Mouse (Mus musculus): ENCODE data around the gene Arhgdib. TPM values are rescaled to one million over a fixed set of nuclear protein-coding genes. Genes with fewer than 3 reads are reported as not detected.
A peak's percentile ranks its signal among the peaks of the same experiment; 100 is the strongest.
"Not testable (repeated sequence)": the region's sequence is repeated elsewhere in the genome, so short reads cannot be mapped to it uniquely, and the experiment has no call there.

Gene Arhgdib
- total RNA-seq (2018; cell fraction: chromatin; rRNA removed) = 100 to 1,000 TPM in 3 of 26 experiments, 10 to 100 TPM in 23; 11.6 to 145 (median 52.8) TPM
- 1,000 to 10,000 TPM in 1 of 26 experiments, 100 to 1,000 TPM in 25; 383 to 1,003 (median 671) TPM for total RNA-seq (2018; cell fraction: cytosol; rRNA removed)
- 100 to 1,000 TPM in 17 of 26 experiments, 10 to 100 TPM in 9; 39.0 to 310 (median 125) TPM for total RNA-seq (2018; cell fraction: nucleus; rRNA removed)
- polyA plus RNA-seq (2018) = 620 to 1,090 TPM (median 743 TPM) in 3 replicates

- WGBS (ENCODE audit: missing documents) = 1% methylated on average over 12 of the region's 12 CpGs
- Histone ChIP-seq H3K27ac (peak within 1 kb of the TSS; percentile 95), H3K36me3 (ENCODE audit: inconsistent target) (no peaks in the 10 kb centered on the region), H3K4me3 (ENCODE audit: inconsistent target) (peak within 1 kb of the TSS; percentile 75), H3K79me2 (ENCODE audit: inconsistent target) (peaks cover 50% of the 10 kb centered on the region)
Measured at GRCm38 (mm10) chr6:136941051-136942021, at the start of gene Arhgdib. TSS of gene Arhgdib (minus strand) at chr6:136941899.

DNA sequence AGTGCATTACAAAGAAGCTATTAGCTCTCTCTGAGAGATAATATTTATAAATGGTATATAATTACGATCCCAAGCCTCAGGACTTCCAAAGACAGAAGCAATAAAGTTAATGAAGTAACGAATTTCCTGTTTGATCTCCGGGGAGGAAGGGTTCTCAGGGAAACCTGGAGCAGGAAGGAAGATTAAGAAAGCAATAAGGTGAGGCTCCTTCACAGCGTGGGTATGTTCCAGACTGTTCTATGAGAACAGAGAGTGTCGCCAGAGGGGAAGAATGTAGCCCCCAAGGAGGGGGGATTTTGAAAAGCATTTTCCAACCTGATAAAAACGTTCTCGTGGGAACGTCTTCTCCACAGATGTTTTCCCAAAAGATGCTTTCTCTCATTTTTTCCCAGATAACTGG is 48.9 kb upstream of the Arhgdib start:
- H3K27ac ChIP-seq = no peak overlapping the region
- H3K36me3 ChIP-seq (ENCODE audit: inconsistent target) = no peaks in the 10 kb centered on the region
- H3K4me3 ChIP-seq (ENCODE audit: inconsistent target) = no peak overlapping the region
- 80% methylated on average over 8 of the region's 8 CpGs for WGBS (ENCODE audit: missing documents)
- H3K79me2 ChIP-seq (ENCODE audit: inconsistent target) = no peaks in the 10 kb centered on the region

DNA sequence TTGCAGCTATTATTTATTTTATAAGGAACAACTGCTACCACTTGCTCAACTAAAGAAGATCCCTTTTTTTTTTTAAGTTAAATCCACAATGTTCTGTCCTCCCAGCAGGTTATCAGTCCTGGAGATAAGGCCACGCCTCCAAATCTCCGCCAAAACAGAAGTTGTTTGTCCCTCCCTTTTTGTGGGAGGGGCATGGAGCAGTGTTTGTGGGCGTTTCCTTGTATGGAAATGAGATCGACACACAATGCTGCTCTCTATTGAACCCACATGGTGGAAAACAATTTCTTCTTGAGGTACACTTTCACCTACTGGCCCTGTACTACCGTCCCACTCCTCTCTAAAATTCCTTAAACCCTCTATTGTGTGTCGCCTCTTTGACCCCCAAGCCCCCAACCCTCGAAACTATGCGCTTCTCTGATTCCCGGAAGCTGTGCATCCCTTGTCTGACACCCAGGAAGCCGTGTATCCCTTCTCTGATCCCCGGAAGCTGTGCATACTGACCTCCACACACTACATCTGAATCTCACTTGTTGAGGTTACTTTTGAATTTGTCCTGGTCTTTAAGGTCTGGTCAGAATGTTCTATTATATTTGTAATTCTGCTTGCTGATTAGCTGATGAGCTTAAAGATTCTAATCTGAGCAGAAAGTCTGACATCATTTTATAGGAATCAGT is 48.3 kb upstream of the Arhgdib start:
- 82% methylated on average over 11 of the region's 11 CpGs for WGBS (ENCODE audit: missing documents)
- no peak overlapping the region for H3K27ac ChIP-seq
- no peaks in the 10 kb centered on the region for H3K79me2 ChIP-seq (ENCODE audit: inconsistent target)
- H3K4me3 ChIP-seq (ENCODE audit: inconsistent target) = no peak overlapping the region
- H3K36me3 ChIP-seq (ENCODE audit: inconsistent target) = no peaks in the 10 kb centered on the region

GRCm38 (mm10) chr6:136988536-136989060 is 46.9 kb upstream of the Arhgdib start:
- H3K4me3 ChIP-seq (ENCODE audit: inconsistent target) = no peak overlapping the region
- H3K79me2 ChIP-seq (ENCODE audit: inconsistent target) = no peaks in the 10 kb centered on the region
- 52% methylated on average over 7 of the region's 7 CpGs for WGBS (ENCODE audit: missing documents)
- peak overlapping the region; percentile 25; the same call in 1 of the 2 replicates for H3K27ac ChIP-seq
- no peaks in the 10 kb centered on the region for H3K36me3 ChIP-seq (ENCODE audit: inconsistent target)

DNA sequence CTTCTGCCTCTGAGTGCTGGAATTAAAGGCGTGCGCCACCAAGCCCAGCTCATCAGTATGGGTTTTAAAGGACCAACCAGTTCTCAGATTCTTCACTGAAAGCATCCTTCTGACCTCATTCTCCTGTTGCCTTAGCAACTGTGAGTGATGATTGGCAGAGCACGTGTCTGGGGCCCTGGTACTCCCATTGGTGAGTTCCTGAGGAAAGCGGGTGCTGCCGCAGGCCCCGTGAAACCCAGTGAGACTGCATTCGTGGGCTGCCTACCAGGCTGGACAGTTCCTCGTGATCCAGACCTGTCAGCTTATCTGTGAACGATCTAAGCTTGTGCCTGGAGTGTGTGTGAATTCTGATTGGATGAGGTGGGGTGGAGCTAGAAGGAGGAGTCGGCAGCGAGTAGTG is 45.0 kb upstream of the Arhgdib start:
- Histone ChIP-seq H3K36me3 (ENCODE audit: inconsistent target) (no peaks in the 10 kb centered on the region), H3K4me3 (ENCODE audit: inconsistent target) (no peak overlapping the region), H3K79me2 (ENCODE audit: inconsistent target) (no peaks in the 10 kb centered on the region), H3K27ac (no peak overlapping the region)
- 82% methylated on average over 10 of the region's 11 CpGs for WGBS (ENCODE audit: missing documents)

GRCm38 (mm10) chr6:136986019-136986418 is 44.3 kb upstream of the Arhgdib start:
- no peak overlapping the region for H3K4me3 ChIP-seq (ENCODE audit: inconsistent target)
- no peak overlapping the region for H3K27ac ChIP-seq
- H3K79me2 ChIP-seq (ENCODE audit: inconsistent target) = no peaks in the 10 kb centered on the region
- no peaks in the 10 kb centered on the region for H3K36me3 ChIP-seq (ENCODE audit: inconsistent target)
- 85% methylated on average over 13 of the region's 13 CpGs for WGBS (ENCODE audit: missing documents)

GRCm38 (mm10) chr6:136983201-136983600 is 41.5 kb upstream of the Arhgdib start:
- H3K27ac ChIP-seq = no peak overlapping the region

DNA sequence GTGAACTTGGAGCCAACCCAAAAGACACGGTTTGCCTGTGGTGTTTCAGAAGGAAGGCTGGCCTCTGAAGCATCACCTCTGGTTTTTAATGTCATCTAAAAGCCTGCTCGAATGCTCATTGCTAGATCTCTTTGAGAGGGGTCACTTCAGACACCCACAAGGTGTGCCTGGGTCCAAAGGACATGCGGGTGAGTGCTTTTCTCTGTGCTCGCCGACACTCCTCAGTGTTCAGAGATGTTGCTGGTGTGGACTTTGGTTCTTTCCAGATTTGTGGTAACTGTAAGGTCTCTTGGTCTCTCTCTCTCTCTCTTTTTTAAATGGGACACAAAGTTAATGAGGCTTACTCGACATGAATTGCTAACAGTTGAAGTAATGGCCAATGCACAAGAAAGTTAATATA is 40.9 kb upstream of the Arhgdib start:
- WGBS (ENCODE audit: missing documents) = 82% methylated on average over 6 of the region's 6 CpGs
- no peaks in the 10 kb centered on the region for H3K79me2 ChIP-seq (ENCODE audit: inconsistent target)
- H3K27ac ChIP-seq = no peak overlapping the region
- H3K36me3 ChIP-seq (ENCODE audit: inconsistent target) = no peaks in the 10 kb centered on the region
- no peak overlapping the region for H3K4me3 ChIP-seq (ENCODE audit: inconsistent target)

More at GRCm38 (mm10) chr6:136983201-136983600, 41.5 kb upstream of the Arhgdib start:
- Histone ChIP-seq H3K36me3 (ENCODE audit: inconsistent target) (no peaks in the 10 kb centered on the region), H3K79me2 (ENCODE audit: inconsistent target) (no peaks in the 10 kb centered on the region), H3K4me3 (ENCODE audit: inconsistent target) (no peak overlapping the region)
- WGBS (ENCODE audit: missing documents) = 81% methylated on average over 7 of the region's 7 CpGs

DNA sequence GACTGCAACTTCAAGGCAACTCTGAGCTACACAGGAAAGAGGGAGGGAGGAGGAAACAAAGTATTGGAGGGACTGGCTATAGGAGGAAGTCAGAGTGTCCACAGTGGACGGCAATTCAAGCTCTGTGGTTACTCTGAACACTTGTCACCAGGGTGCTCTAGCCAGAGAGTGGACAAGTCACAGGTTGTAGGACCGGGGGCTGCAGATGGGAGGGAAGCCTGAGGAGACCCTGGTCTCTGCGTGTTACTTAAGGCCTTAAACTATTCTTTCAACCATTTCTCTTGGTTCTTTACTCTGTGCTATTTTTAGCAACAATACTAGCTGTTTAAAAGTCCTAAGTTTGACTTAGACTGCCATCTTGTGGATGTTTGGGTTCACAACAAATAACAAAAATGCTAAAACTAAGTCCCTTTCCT is 38.6 kb upstream of the Arhgdib start:
- Histone ChIP-seq H3K4me3 (ENCODE audit: inconsistent target) (no peak overlapping the region), H3K27ac (peak overlapping the region; percentile 65), H3K36me3 (ENCODE audit: inconsistent target) (no peaks in the 10 kb centered on the region), H3K79me2 (ENCODE audit: inconsistent target) (no peaks in the 10 kb centered on the region)
- WGBS (ENCODE audit: missing documents) = 4% methylated on average over 3 of the region's 3 CpGs

DNA sequence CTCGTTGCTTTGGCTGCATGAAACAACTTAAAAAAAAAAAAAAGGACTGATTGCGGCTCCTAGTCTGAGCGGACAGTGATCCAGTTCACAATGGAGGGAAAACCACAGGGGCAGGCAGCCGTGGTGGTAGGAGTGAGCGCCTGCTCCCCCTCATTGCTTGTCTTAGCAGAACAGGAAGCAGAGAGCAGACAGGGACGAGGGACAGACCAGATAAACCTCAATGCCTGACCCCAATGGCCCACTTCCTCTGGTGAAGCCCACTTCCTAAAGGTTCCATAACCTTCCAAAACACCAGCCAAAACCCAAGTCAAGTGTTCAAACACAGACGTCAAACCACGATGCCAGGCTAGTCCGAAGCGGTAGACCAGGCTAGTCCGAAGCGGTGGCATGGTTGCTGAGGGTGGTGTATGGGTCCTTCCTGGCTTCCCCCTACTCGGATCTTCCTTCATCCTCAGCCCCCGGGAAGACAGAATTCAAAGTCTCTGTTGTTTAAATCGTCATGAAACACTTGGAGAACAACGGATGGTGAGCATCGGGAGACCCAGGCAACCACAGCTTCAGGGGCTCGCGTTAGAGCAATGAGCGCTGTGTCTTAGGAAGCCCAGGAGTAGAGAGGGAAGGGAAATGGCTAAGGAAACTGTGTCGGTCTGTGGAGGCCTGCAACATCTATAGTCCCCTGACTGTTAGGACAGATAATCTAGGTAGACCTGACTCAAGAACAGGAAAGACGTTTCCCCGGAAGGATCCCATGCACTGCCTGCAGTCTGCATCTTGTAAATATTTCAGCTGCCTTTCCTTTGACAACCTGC is 37.8 kb upstream of the Arhgdib start:
- no peak overlapping the region for H3K4me3 ChIP-seq (ENCODE audit: inconsistent target)
- no peaks in the 10 kb centered on the region for H3K79me2 ChIP-seq (ENCODE audit: inconsistent target)
- H3K27ac ChIP-seq = peak overlapping the region; percentile 65
- no peaks in the 10 kb centered on the region for H3K36me3 ChIP-seq (ENCODE audit: inconsistent target)
- 16% methylated on average over 23 of the region's 23 CpGs for WGBS (ENCODE audit: missing documents)

- H3K27ac ChIP-seq; H3K79me2 ChIP-seq (ENCODE audit: inconsistent target); H3K36me3 ChIP-seq (ENCODE audit: inconsistent target); H3K4me3 ChIP-seq (ENCODE audit: inconsistent target): not testable (repeated sequence)
- 0% methylated on average over 2 of the region's 4 CpGs for WGBS (ENCODE audit: missing documents)
Measured at GRCm38 (mm10) chr6:136968877-136969276, 27.2 kb upstream of the Arhgdib start.

DNA sequence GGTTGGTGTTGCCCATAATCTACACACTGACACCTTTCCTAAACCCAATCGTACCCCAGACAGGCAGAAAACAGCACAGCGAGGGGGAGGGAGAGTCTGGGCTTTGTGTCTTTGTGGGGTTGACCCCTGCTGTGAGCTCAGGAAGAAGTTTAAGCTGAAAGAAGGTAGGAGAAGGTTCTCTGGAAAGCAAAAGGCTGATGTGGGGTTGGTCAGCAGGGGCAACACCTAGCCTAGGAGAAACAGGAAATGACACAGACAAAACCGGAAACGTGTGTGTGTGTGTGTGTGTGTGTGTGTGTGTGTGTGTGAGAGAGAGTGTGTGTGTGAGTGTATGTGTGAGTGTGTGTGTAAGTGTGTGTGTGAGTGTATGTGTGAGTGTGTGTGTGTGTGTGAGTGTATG is 25.8 kb upstream of the Arhgdib start:
- no peaks in the 10 kb centered on the region for H3K79me2 ChIP-seq (ENCODE audit: inconsistent target)
- no peak overlapping the region for H3K27ac ChIP-seq
- H3K36me3 ChIP-seq (ENCODE audit: inconsistent target) = no peaks in the 10 kb centered on the region
- no peak overlapping the region for H3K4me3 ChIP-seq (ENCODE audit: inconsistent target)
- 29% methylated on average over 4 of the region's 4 CpGs for WGBS (ENCODE audit: missing documents)

DNA sequence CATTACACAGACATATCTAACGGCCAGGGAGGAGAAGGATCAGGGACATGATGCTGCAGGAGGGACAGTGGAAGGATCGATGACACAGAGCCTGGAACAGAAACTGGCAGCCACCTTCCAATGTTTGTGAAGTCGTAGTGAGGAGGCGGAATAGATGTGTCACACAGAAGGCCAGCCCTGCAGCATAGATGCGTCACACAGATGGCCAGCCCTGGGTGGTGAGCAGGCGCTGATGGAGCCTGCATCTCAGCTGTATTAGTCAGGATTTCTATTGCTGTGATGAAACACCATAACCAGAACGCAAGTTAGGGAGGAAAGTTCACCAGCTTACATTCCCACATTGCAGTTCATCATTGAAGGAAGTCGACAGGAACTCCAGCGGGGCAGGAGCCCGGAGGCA is 24.2 kb upstream of the Arhgdib start:
- 53% methylated on average over 10 of the region's 10 CpGs for WGBS (ENCODE audit: missing documents)
- Histone ChIP-seq H3K4me3 (ENCODE audit: inconsistent target) (no peak overlapping the region), H3K36me3 (ENCODE audit: inconsistent target) (no peaks in the 10 kb centered on the region), H3K27ac (no peak overlapping the region), H3K79me2 (ENCODE audit: inconsistent target) (no peaks in the 10 kb centered on the region)
